Mouse (Mus musculus) induced T-regulatory cell, adult 2 months (primary cell): ENCODE measurements around the gene Psmb11.

Experiments
- DNase-seq: peaks from one replicate; pipeline ENCODE4 v3.0.0-alpha.2; 2012; ENCODE audit warnings: low read depth

Gene Psmb11

GRCm38 (mm10) chr14:54621133-54621532 is at the start of gene Psmb11:
Gene Psmb11 (plus strand): TSS chr14:54621433.
- DNase-seq, result no peak

GRCm38 (mm10) chr14:54572122-54572521 is 49.1 kb upstream of the Psmb11 start:
- no peak for DNase-seq

- DNase-seq, result no peak
Observed at GRCm38 (mm10) chr14:54572790-54573736, 48.2 kb upstream of the Psmb11 start.

GRCm38 (mm10) chr14:54574253-54574652 is 47.0 kb upstream of the Psmb11 start:
- DNase-seq, result no peak

GRCm38 (mm10) chr14:54575031-54575430 is 46.2 kb upstream of the Psmb11 start:
- DNase-seq, result no peak

- no peak for DNase-seq
Observed at GRCm38 (mm10) chr14:54575631-54576030, 45.6 kb upstream of the Psmb11 start.

GRCm38 (mm10) chr14:54576241-54577088 is 44.8 kb upstream of the Psmb11 start:
- peak; percentile 40 for DNase-seq

- peak; percentile 64 for DNase-seq
Observed at GRCm38 (mm10) chr14:54577089-54577982, 43.9 kb upstream of the Psmb11 start, which contains the start of gene Ajuba. Gene Ajuba (minus strand): TSS chr14:54577558.

GRCm38 (mm10) chr14:54578063-54578462 is 43.2 kb upstream of the Psmb11 start:
- DNase-seq, result peak; percentile 84

GRCm38 (mm10) chr14:54579638-54580037 is 41.6 kb upstream of the Psmb11 start:
- no peak for DNase-seq

GRCm38 (mm10) chr14:54582536-54582935 is 38.7 kb upstream of the Psmb11 start:
- DNase-seq, result no peak

GRCm38 (mm10) chr14:54583681-54584338 is 37.4 kb upstream of the Psmb11 start:
- DNase-seq, result peak; percentile 79

- no peak for DNase-seq
Observed at GRCm38 (mm10) chr14:54591056-54591455, 30.2 kb upstream of the Psmb11 start.

- DNase-seq, result peak; percentile 40
Observed at GRCm38 (mm10) chr14:54592319-54592934, 28.8 kb upstream of the Psmb11 start.

- no peak for DNase-seq
Observed at GRCm38 (mm10) chr14:54594055-54594454, 27.2 kb upstream of the Psmb11 start.

GRCm38 (mm10) chr14:54594631-54595414 is 26.4 kb upstream of the Psmb11 start:
- no peak for DNase-seq

- DNase-seq, result peak; percentile 69
Observed at GRCm38 (mm10) chr14:54597084-54597483, 24.1 kb upstream of the Psmb11 start.

- DNase-seq, result no peak
Observed at GRCm38 (mm10) chr14:54601601-54602000, 19.6 kb upstream of the Psmb11 start.

- DNase-seq, result no peak
Observed at GRCm38 (mm10) chr14:54602613-54603012, 18.6 kb upstream of the Psmb11 start.
